Mouse (Mus musculus) CD4-positive, CD25-positive, alpha-beta regulatory T cell, adult 2 months (primary cell): Measurements from ENCODE around the gene Akr1b10.
"Not testable (repeated sequence)": the region's sequence is repeated elsewhere in the genome, so short reads cannot be mapped to it uniquely, and the experiment has no call there.

Experiments
- DNase-seq: peaks from one replicate; pipeline ENCODE4 v3.0.0-alpha.2; 2012; ENCODE audit warnings: low read depth, low spot score

The Akr1b10 gene

GRCm38 (mm10) chr6:34384110-34384661 is at the start of gene Akr1b10:
Gene Akr1b10, plus strand, starts transcription at chr6:34384218.
- peak; percentile 67 for DNase-seq

- no peak for DNase-seq
These were observed 49.3 kb upstream of the Akr1b10 start for GRCm38 (mm10) chr6:34334673-34335072.

- no peak for DNase-seq
These were observed 46.2 kb upstream of the Akr1b10 start for GRCm38 (mm10) chr6:34337799-34338198.

GRCm38 (mm10) chr6:34341991-34342390 is 42.0 kb upstream of the Akr1b10 start:
- no peak for DNase-seq

- DNase-seq, result no peak
These were observed 41.5 kb upstream of the Akr1b10 start for GRCm38 (mm10) chr6:34342476-34342875.

GRCm38 (mm10) chr6:34343426-34343825 is 40.6 kb upstream of the Akr1b10 start:
- DNase-seq, result no peak

GRCm38 (mm10) chr6:34344135-34344850 is 39.7 kb upstream of the Akr1b10 start:
- DNase-seq, result no peak

GRCm38 (mm10) chr6:34344935-34345334 is 39.1 kb upstream of the Akr1b10 start:
- no peak for DNase-seq

GRCm38 (mm10) chr6:34346096-34346898 is 37.7 kb upstream of the Akr1b10 start:
- peak; percentile 85 for DNase-seq

- DNase-seq, result no peak
These were observed 33.9 kb upstream of the Akr1b10 start for GRCm38 (mm10) chr6:34350037-34350699.

- DNase-seq, result not testable (repeated sequence)
These were observed 32.5 kb upstream of the Akr1b10 start for GRCm38 (mm10) chr6:34351481-34351880.

- no peak for DNase-seq
These were observed 31.6 kb upstream of the Akr1b10 start for GRCm38 (mm10) chr6:34352401-34352800.

GRCm38 (mm10) chr6:34353658-34354353 is 30.2 kb upstream of the Akr1b10 start, which contains the start of gene Akr1b8:
Gene Akr1b8, plus strand, starts transcription at chr6:34354119.
- DNase-seq, result no peak

GRCm38 (mm10) chr6:34354354-34355348 is 29.4 kb upstream of the Akr1b10 start:
- DNase-seq, result no peak

GRCm38 (mm10) chr6:34355349-34355747 is 28.7 kb upstream of the Akr1b10 start:
- no peak for DNase-seq

- DNase-seq, result no peak
These were observed 28.2 kb upstream of the Akr1b10 start for GRCm38 (mm10) chr6:34355841-34356240.

- DNase-seq, result peak; percentile 58
These were observed 19.5 kb upstream of the Akr1b10 start for GRCm38 (mm10) chr6:34364217-34365136.

GRCm38 (mm10) chr6:34367998-34368397 is 16.0 kb upstream of the Akr1b10 start:
- no peak for DNase-seq

- no peak for DNase-seq
These were observed 13.9 kb upstream of the Akr1b10 start for GRCm38 (mm10) chr6:34370081-34370480.
